Mouse (Mus musculus): Measurements from ENCODE around the gene Mrtfa. TPM values are rescaled to one million over a fixed set of nuclear protein-coding genes. Genes with fewer than 3 reads are reported as not detected.

Gene Mrtfa
- polyA plus RNA-seq, 1 experiment: 38.4 TPM

GRCm38 (mm10) chr15:81099269-81099668 is 91.3 kb downstream of the Mrtfa start:
- no peak for TF ChIP-seq CTCF (IDR thresholded peaks at IDR 0.05; ENCODE audit: borderline replicate concordance, insufficient read depth, low read length)
- TF ChIP-seq POLR2A (IDR thresholded peaks at IDR 0.05; ENCODE audit: low read depth, low read length): no peak
- H3K4me1 ChIP-seq (ENCODE audit: control insufficient read depth, insufficient read depth, low read length): peaks cover 23% of the 10 kb centered on the region

GRCm38 (mm10) chr15:81098689-81099088 is 91.9 kb downstream of the Mrtfa start:
- Histone ChIP-seq H3K27ac (ENCODE audit: insufficient read depth, low read length) (no peak overlapping the region), H3K4me1 (ENCODE audit: control insufficient read depth, insufficient read depth, low read length) (peaks cover 21% of the 10 kb centered on the region)
- no peak for TF ChIP-seq CTCF (IDR thresholded peaks at IDR 0.05; ENCODE audit: borderline replicate concordance, insufficient read depth, low read length)
- TF ChIP-seq POLR2A (IDR thresholded peaks at IDR 0.05; ENCODE audit: low read depth, low read length): no peak

More at GRCm38 (mm10) chr15:81099269-81099668, 91.3 kb downstream of the Mrtfa start:
- Histone ChIP-seq H3K27ac (ENCODE audit: insufficient read depth, low read length) (no peak overlapping the region), H3K4me3 (ENCODE audit: insufficient read depth, low read length) (no peak overlapping the region)

GRCm38 (mm10) chr15:81097896-81098295 is 92.7 kb downstream of the Mrtfa start:
- H3K27ac ChIP-seq (ENCODE audit: insufficient read depth, low read length): 0 out of 2 replicates have a peak overlapping the region, but pooled peaks have one; percentile 49
- H3K4me1 ChIP-seq (ENCODE audit: control insufficient read depth, insufficient read depth, low read length): peaks cover 14% of the 10 kb centered on the region
- TF ChIP-seq CTCF (IDR thresholded peaks at IDR 0.05; ENCODE audit: borderline replicate concordance, insufficient read depth, low read length): no peak
- TF ChIP-seq POLR2A (IDR thresholded peaks at IDR 0.05; ENCODE audit: low read depth, low read length): no peak
- H3K4me3 ChIP-seq (ENCODE audit: insufficient read depth, low read length): no peak overlapping the region

More at GRCm38 (mm10) chr15:81098689-81099088, 91.9 kb downstream of the Mrtfa start:
- H3K4me3 ChIP-seq (ENCODE audit: insufficient read depth, low read length): no peak overlapping the region

- H3K27ac ChIP-seq (ENCODE audit: insufficient read depth, low read length): peak overlapping the region; percentile 43
- TF ChIP-seq CTCF (IDR thresholded peaks at IDR 0.05; ENCODE audit: borderline replicate concordance, insufficient read depth, low read length) (no peak), POLR2A (IDR thresholded peaks at IDR 0.05; ENCODE audit: low read depth, low read length) (no peak)
These were observed 93.1 kb downstream of the Mrtfa start for GRCm38 (mm10) chr15:81097456-81097855.

GRCm38 (mm10) chr15:81096329-81097055 is 94.1 kb downstream of the Mrtfa start:
- H3K4me3 ChIP-seq (ENCODE audit: insufficient read depth, low read length): no peak overlapping the region
- H3K27ac ChIP-seq (ENCODE audit: insufficient read depth, low read length): peak overlapping the region; percentile 50; the same call in 1 of the 2 replicates
- TF ChIP-seq POLR2A (IDR thresholded peaks at IDR 0.05; ENCODE audit: low read depth, low read length) (no peak), CTCF (IDR thresholded peaks at IDR 0.05; ENCODE audit: borderline replicate concordance, insufficient read depth, low read length) (no peak)
- H3K4me1 ChIP-seq (ENCODE audit: control insufficient read depth, insufficient read depth, low read length): peaks cover 9% of the 10 kb centered on the region

More at GRCm38 (mm10) chr15:81097456-81097855, 93.1 kb downstream of the Mrtfa start:
- Histone ChIP-seq H3K4me3 (ENCODE audit: insufficient read depth, low read length) (no peak overlapping the region), H3K4me1 (ENCODE audit: control insufficient read depth, insufficient read depth, low read length) (peaks cover 10% of the 10 kb centered on the region)

GRCm38 (mm10) chr15:81093032-81093431 is 97.5 kb downstream of the Mrtfa start:
- H3K4me1 ChIP-seq (ENCODE audit: control insufficient read depth, insufficient read depth, low read length): peaks cover 9% of the 10 kb centered on the region
- TF ChIP-seq POLR2A (IDR thresholded peaks at IDR 0.05; ENCODE audit: low read depth, low read length): no peak
- TF ChIP-seq CTCF (IDR thresholded peaks at IDR 0.05; ENCODE audit: borderline replicate concordance, insufficient read depth, low read length): no peak
- H3K4me3 ChIP-seq (ENCODE audit: insufficient read depth, low read length): no peak overlapping the region

GRCm38 (mm10) chr15:81091718-81092117 is 98.8 kb downstream of the Mrtfa start:
- Histone ChIP-seq H3K27ac (ENCODE audit: insufficient read depth, low read length) (no peak overlapping the region), H3K4me3 (ENCODE audit: insufficient read depth, low read length) (no peak overlapping the region)
- no peak for TF ChIP-seq CTCF (IDR thresholded peaks at IDR 0.05; ENCODE audit: borderline replicate concordance, insufficient read depth, low read length)

More at GRCm38 (mm10) chr15:81093032-81093431, 97.5 kb downstream of the Mrtfa start:
- H3K27ac ChIP-seq (ENCODE audit: insufficient read depth, low read length): no peak overlapping the region

GRCm38 (mm10) chr15:81087529-81087928 is 103.0 kb downstream of the Mrtfa start:
- H3K27ac ChIP-seq (ENCODE audit: insufficient read depth, low read length): peak overlapping the region; percentile 96
- H3K4me1 ChIP-seq (ENCODE audit: control insufficient read depth, insufficient read depth, low read length): peaks cover 34% of the 10 kb centered on the region
- no peak overlapping the region for H3K4me3 ChIP-seq (ENCODE audit: insufficient read depth, low read length)
- no peak for TF ChIP-seq POLR2A (IDR thresholded peaks at IDR 0.05; ENCODE audit: low read depth, low read length)
- no peak for TF ChIP-seq CTCF (IDR thresholded peaks at IDR 0.05; ENCODE audit: borderline replicate concordance, insufficient read depth, low read length)

More at GRCm38 (mm10) chr15:81091718-81092117, 98.8 kb downstream of the Mrtfa start:
- H3K4me1 ChIP-seq (ENCODE audit: control insufficient read depth, insufficient read depth, low read length): peaks cover 11% of the 10 kb centered on the region

- H3K27ac ChIP-seq (ENCODE audit: insufficient read depth, low read length): peak overlapping the region; percentile 96
- H3K4me3 ChIP-seq (ENCODE audit: insufficient read depth, low read length): no peak overlapping the region
- TF ChIP-seq POLR2A (IDR thresholded peaks at IDR 0.05; ENCODE audit: low read depth, low read length): no peak
- no peak for TF ChIP-seq CTCF (IDR thresholded peaks at IDR 0.05; ENCODE audit: borderline replicate concordance, insufficient read depth, low read length)
- H3K4me1 ChIP-seq (ENCODE audit: control insufficient read depth, insufficient read depth, low read length): peaks cover 31% of the 10 kb centered on the region
These were observed 103.7 kb downstream of the Mrtfa start for GRCm38 (mm10) chr15:81086644-81087480.

Data from embryonic fibroblast, embryonic 13.5 days (primary cell).